Mouse (Mus musculus): ENCODE measurements around the gene Apobec3.

Apobec3 gene

DNA sequence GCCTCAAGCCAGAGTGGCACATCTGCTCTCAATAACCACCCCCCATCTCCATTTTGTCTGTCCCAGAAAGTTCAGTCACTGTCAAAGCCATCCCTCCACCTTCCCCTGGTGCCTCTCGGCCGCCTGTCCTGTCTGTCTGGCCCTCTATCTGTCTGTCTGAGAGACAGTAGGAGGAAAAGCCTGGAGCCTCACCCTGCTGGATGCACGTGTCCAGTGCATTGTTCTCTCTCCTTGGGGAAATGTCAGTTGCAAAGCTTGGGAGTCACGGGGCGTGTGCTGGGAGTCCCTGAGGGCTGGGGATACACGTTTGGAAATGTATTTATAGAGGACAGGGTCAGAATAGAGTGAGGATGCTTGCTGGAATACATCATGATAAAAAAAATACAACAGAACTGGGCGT lies 62.0 kb downstream of the Apobec3 start:
- no peak for TF ChIP-seq GATA4 (IDR thresholded peaks at IDR 0.05; ENCODE audit: insufficient replicate concordance, low read length)

DNA sequence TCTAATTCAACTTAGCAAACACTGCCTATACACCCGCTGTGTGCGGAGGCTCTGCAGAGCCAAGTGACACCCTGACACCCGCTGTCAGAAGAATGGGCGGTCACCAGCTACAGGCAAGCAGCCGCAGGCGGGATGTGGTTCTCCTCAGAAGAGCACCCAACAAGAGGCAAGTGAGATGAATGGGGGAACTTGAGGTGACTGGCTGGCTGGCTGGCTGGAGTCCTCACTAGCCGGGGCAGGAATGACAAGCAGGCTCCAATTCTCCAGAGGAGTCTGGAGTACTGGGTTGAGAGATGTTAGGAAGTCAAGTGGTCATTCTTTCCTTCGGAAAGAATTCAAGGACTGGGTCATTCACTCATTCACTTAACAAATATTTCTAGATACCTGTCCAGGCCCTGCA lies 65.1 kb downstream of the Apobec3 start:
- TF ChIP-seq GATA4 (IDR thresholded peaks at IDR 0.05; ENCODE audit: insufficient replicate concordance, low read length), result no peak

DNA sequence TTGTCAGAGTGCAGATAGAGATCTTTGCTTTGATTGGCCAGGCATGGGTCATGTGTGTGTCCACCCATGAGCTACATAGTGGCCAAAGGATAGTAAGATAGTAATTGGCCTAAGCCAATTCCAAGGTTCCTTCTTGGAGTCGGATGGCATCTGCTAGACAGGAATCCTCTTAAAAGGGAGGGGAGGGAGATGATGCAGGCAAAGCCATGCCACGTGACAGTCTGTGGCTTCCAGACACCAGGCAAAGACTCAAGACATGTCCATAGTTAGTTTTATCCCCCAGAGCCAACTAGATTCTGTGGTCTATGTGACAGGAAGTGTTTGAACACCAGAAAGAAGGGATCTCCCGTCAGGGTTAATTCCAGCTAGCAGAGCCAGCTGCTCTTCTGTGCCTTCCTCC lies 67.0 kb downstream of the Apobec3 start:
- no peak for TF ChIP-seq GATA4 (IDR thresholded peaks at IDR 0.05; ENCODE audit: insufficient replicate concordance, low read length)

DNA sequence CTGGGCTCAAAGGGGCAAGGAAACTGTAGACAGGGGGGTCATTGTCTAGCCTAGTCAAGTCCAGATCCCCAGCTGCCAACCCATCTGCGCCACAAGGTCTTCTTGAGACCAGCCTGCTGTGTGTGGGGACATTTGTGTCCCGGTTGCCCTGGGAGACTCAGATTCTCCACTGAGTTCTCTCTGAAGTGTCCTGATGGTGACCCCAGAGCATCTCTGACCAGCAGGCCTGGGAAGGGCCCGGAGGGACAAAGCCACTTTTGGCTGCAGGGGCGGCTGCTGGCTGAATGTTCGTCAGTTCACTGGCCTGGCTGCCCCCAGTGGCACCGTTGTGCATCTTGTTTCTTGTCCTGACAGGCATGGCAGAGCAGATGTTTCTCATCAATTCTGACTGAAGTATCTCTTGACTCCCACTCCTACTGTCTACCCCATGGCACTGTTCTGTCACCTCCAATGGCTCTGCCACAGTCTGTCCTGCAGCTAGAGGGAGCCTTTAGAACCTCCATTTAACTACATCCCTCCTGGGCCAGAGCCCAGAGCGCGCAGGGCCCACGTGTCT lies 70.0 kb downstream of the Apobec3 start:
- TF ChIP-seq GATA4 (IDR thresholded peaks at IDR 0.05; ENCODE audit: insufficient replicate concordance, low read length), result no peak

DNA sequence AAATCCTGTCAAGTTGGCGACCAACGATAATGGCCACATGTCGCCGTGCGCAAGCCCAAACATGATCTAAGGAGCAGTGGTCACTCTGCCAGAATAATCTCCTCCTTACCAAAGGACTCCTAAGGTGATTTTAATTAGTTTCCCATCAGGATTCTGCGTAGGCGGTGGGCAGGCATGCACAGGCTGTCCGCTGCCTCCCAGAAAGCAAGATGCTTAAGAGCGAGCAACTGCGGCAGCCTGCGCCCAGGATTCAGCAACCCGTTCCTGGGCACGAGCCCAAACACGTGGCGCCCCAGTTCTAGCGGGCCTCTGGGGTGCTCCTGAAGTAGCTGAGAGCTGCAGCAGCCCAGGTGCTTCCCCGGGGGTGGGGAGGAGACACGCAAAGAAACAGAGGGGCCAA lies 71.2 kb downstream of the Apobec3 start:
- TF ChIP-seq GATA4 (IDR thresholded peaks at IDR 0.05; ENCODE audit: insufficient replicate concordance, low read length), result no peak

DNA sequence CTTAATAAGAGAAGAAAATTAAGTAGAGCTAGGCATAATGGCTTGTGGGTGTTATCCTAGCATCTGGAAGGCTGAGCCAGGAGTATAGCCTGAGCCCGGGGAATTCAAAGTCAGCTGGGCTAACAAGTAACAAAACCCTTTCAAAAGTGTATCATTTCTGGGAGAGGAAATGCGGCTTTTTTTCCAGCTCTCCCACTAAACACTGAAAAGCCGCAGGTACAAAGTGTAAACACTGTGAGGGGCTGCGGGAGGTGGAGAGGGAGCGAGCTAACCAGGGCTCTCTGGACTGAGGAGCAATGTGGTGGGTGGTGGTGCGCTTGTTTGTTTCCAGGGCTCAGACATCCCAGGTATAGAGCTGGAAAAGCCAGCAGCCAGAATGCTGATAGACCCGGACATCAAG lies 72.9 kb downstream of the Apobec3 start:
- TF ChIP-seq GATA4 (IDR thresholded peaks at IDR 0.05; ENCODE audit: insufficient replicate concordance, low read length), result no peak

All from liver, adult (tissue).